Mouse (Mus musculus): ENCODE data around the gene Rasa2. TPM values are rescaled to one million over a fixed set of nuclear protein-coding genes. Genes with fewer than 3 reads are reported as not detected.
"Not testable (repeated sequence)": the region's sequence is repeated elsewhere in the genome, so short reads cannot be mapped to it uniquely, and the experiment has no call there.

Rasa2 gene
- polyA plus RNA-seq (2014; fragmentation: Nextera tagmentation; extraction: Ambion mirVana), result 14.0 and 15.1 TPM in 2 replicates

GRCm38 (mm10) chr9:96631389-96632072 is at the start of gene Rasa2:
TSS of gene Rasa2 (minus strand) at chr9:96631617.
- 3% methylated on average over 52 of the region's 52 CpGs for WGBS
- ATAC-seq (ENCODE audit: low FRiP score), result peak; percentile 98
- peak within 1 kb of the TSS; percentile 91 for H3K4me2 ChIP-seq

GRCm38 (mm10) chr9:96678611-96679010 is 47.2 kb upstream of the Rasa2 start:
- H3K4me3 ChIP-seq (ENCODE audit: low read depth, low read length), result no peak overlapping the region
- H3K4me2 ChIP-seq, result no peak overlapping the region
- WGBS, result 85% methylated on average over 5 of the region's 5 CpGs
- no peaks in the 10 kb centered on the region for H3K9me3 ChIP-seq (ENCODE audit: control insufficient read depth, low read length)
- no peak overlapping the region for H3K27ac ChIP-seq (ENCODE audit: low read depth, low read length)
- no peak overlapping the region for H3K9ac ChIP-seq (ENCODE audit: low read length)
- no peaks in the 10 kb centered on the region for H3K36me3 ChIP-seq (ENCODE audit: control insufficient read depth, insufficient read depth, low read length)
- ATAC-seq (ENCODE audit: low FRiP score) (no peak), DNase-seq (ENCODE audit: low spot score, missing footprints) (no peak)
- H3K4me1 ChIP-seq (ENCODE audit: control insufficient read depth, insufficient read depth, low read length), result no peaks in the 10 kb centered on the region
- H3K27me3 ChIP-seq (ENCODE audit: control insufficient read depth, insufficient read depth, low read length), result no peaks in the 10 kb centered on the region

More at GRCm38 (mm10) chr9:96631389-96632072, at the start of gene Rasa2:
- Histone ChIP-seq H3K9me3 (ENCODE audit: control insufficient read depth, low read length) (no peaks in the 10 kb centered on the region), H3K4me1 (ENCODE audit: control insufficient read depth, insufficient read depth, low read length) (peaks cover 3% of the 10 kb centered on the region; the same call in 1 of the 2 replicates), H3K27ac (ENCODE audit: low read depth, low read length) (peak within 1 kb of the TSS; percentile 95), H3K36me3 (ENCODE audit: control insufficient read depth, insufficient read depth, low read length) (no peaks in the 10 kb centered on the region), H3K9ac (ENCODE audit: low read length) (peak within 1 kb of the TSS; percentile 95), H3K27me3 (ENCODE audit: control insufficient read depth, insufficient read depth, low read length) (0 out of 2 replicates have a peak, but pooled peaks cover 2% of the 10 kb centered on the region), H3K4me3 (ENCODE audit: low read depth, low read length) (peak within 1 kb of the TSS; percentile 91)
- peak; percentile 97 for DNase-seq (ENCODE audit: low spot score, missing footprints)

GRCm38 (mm10) chr9:96677711-96678110 is 46.3 kb upstream of the Rasa2 start:
- not testable (repeated sequence) for H3K36me3 ChIP-seq (ENCODE audit: control insufficient read depth, insufficient read depth, low read length); H3K4me3 ChIP-seq (ENCODE audit: low read depth, low read length); H3K4me1 ChIP-seq (ENCODE audit: control insufficient read depth, insufficient read depth, low read length); H3K4me2 ChIP-seq; H3K9me3 ChIP-seq (ENCODE audit: control insufficient read depth, low read length); ATAC-seq (ENCODE audit: low FRiP score); DNase-seq (ENCODE audit: low spot score, missing footprints); H3K27ac ChIP-seq (ENCODE audit: low read depth, low read length); H3K27me3 ChIP-seq (ENCODE audit: control insufficient read depth, insufficient read depth, low read length); H3K9ac ChIP-seq (ENCODE audit: low read length)
- 82% methylated on average over 5 of the region's 5 CpGs for WGBS

- Histone ChIP-seq H3K4me3 (ENCODE audit: low read depth, low read length) (no peak overlapping the region), H3K9ac (ENCODE audit: low read length) (no peak overlapping the region), H3K27me3 (ENCODE audit: control insufficient read depth, insufficient read depth, low read length) (no peaks in the 10 kb centered on the region), H3K27ac (ENCODE audit: low read depth, low read length) (no peak overlapping the region), H3K4me1 (ENCODE audit: control insufficient read depth, insufficient read depth, low read length) (no peaks in the 10 kb centered on the region), H3K4me2 (no peak overlapping the region), H3K9me3 (ENCODE audit: control insufficient read depth, low read length) (no peaks in the 10 kb centered on the region), H3K36me3 (ENCODE audit: control insufficient read depth, insufficient read depth, low read length) (no peaks in the 10 kb centered on the region)
- 87% methylated on average over 10 of the region's 10 CpGs for WGBS
- DNase-seq (ENCODE audit: low spot score, missing footprints) (peak; percentile 64), ATAC-seq (ENCODE audit: low FRiP score) (no peak)
These were observed 45.3 kb upstream of the Rasa2 start for GRCm38 (mm10) chr9:96676671-96677070.

- Histone ChIP-seq H3K4me1 (ENCODE audit: control insufficient read depth, insufficient read depth, low read length) (no peaks in the 10 kb centered on the region), H3K4me3 (ENCODE audit: low read depth, low read length) (no peak overlapping the region), H3K27ac (ENCODE audit: low read depth, low read length) (no peak overlapping the region), H3K9me3 (ENCODE audit: control insufficient read depth, low read length) (no peaks in the 10 kb centered on the region), H3K9ac (ENCODE audit: low read length) (no peak overlapping the region), H3K27me3 (ENCODE audit: control insufficient read depth, insufficient read depth, low read length) (no peaks in the 10 kb centered on the region), H3K36me3 (ENCODE audit: control insufficient read depth, insufficient read depth, low read length) (no peaks in the 10 kb centered on the region), H3K4me2 (no peak overlapping the region)
- ATAC-seq (ENCODE audit: low FRiP score) (no peak), DNase-seq (ENCODE audit: low spot score, missing footprints) (peak; percentile 33)
- WGBS, result 89% methylated on average over 8 of the region's 8 CpGs
These were observed 44.6 kb upstream of the Rasa2 start for GRCm38 (mm10) chr9:96675763-96676640.

GRCm38 (mm10) chr9:96675071-96675762 is 43.8 kb upstream of the Rasa2 start:
- no peak overlapping the region for H3K9ac ChIP-seq (ENCODE audit: low read length)
- no peaks in the 10 kb centered on the region for H3K4me1 ChIP-seq (ENCODE audit: control insufficient read depth, insufficient read depth, low read length)
- WGBS, result 41% methylated on average over 5 of the region's 5 CpGs
- H3K27ac ChIP-seq (ENCODE audit: low read depth, low read length), result no peak overlapping the region
- no peaks in the 10 kb centered on the region for H3K9me3 ChIP-seq (ENCODE audit: control insufficient read depth, low read length)
- H3K36me3 ChIP-seq (ENCODE audit: control insufficient read depth, insufficient read depth, low read length), result no peaks in the 10 kb centered on the region
- H3K4me3 ChIP-seq (ENCODE audit: low read depth, low read length), result no peak overlapping the region
- ATAC-seq (ENCODE audit: low FRiP score), result peak; percentile 73; the same call in 1 of the 2 replicates
- no peak overlapping the region for H3K4me2 ChIP-seq
- DNase-seq (ENCODE audit: low spot score, missing footprints), result peak; percentile 84
- H3K27me3 ChIP-seq (ENCODE audit: control insufficient read depth, insufficient read depth, low read length), result no peaks in the 10 kb centered on the region

GRCm38 (mm10) chr9:96674301-96674700 is 42.9 kb upstream of the Rasa2 start:
- H3K36me3 ChIP-seq (ENCODE audit: control insufficient read depth, insufficient read depth, low read length), result no peaks in the 10 kb centered on the region

GRCm38 (mm10) chr9:96672466-96672865 is 41.0 kb upstream of the Rasa2 start:
- Histone ChIP-seq H3K9ac (ENCODE audit: low read length) (no peak overlapping the region), H3K9me3 (ENCODE audit: control insufficient read depth, low read length) (no peaks in the 10 kb centered on the region), H3K36me3 (ENCODE audit: control insufficient read depth, insufficient read depth, low read length) (no peaks in the 10 kb centered on the region), H3K27ac (ENCODE audit: low read depth, low read length) (no peak overlapping the region), H3K4me1 (ENCODE audit: control insufficient read depth, insufficient read depth, low read length) (no peaks in the 10 kb centered on the region), H3K4me3 (ENCODE audit: low read depth, low read length) (no peak overlapping the region), H3K27me3 (ENCODE audit: control insufficient read depth, insufficient read depth, low read length) (no peaks in the 10 kb centered on the region), H3K4me2 (no peak overlapping the region)
- WGBS, result 83% methylated on average over 2 of the region's 2 CpGs
- DNase-seq (ENCODE audit: low spot score, missing footprints) (no peak), ATAC-seq (ENCODE audit: low FRiP score) (no peak)

More at GRCm38 (mm10) chr9:96674301-96674700, 42.9 kb upstream of the Rasa2 start:
- Histone ChIP-seq H3K27ac (ENCODE audit: low read depth, low read length) (no peak overlapping the region), H3K4me1 (ENCODE audit: control insufficient read depth, insufficient read depth, low read length) (no peaks in the 10 kb centered on the region), H3K27me3 (ENCODE audit: control insufficient read depth, insufficient read depth, low read length) (no peaks in the 10 kb centered on the region), H3K9ac (ENCODE audit: low read length) (no peak overlapping the region), H3K9me3 (ENCODE audit: control insufficient read depth, low read length) (no peaks in the 10 kb centered on the region), H3K4me2 (no peak overlapping the region), H3K4me3 (ENCODE audit: low read depth, low read length) (no peak overlapping the region)
- ATAC-seq (ENCODE audit: low FRiP score) (no peak), DNase-seq (ENCODE audit: low spot score, missing footprints) (peak; percentile 33)
- whole genome bisulfite sequencing, result 88% methylated on average over 8 of the region's 8 CpGs

Data from midbrain, embryonic 11.5 days (tissue).